Mouse (Mus musculus) midbrain, embryonic 14.5 days (tissue): Measurements from ENCODE around the gene Syt3. TPM values are rescaled to one million over a fixed set of nuclear protein-coding genes. Genes with fewer than 3 reads are reported as not detected.

Experiments used
- ATAC-seq: fragments of 200-750 bp; cut with Nextera tagmentation; 2 replicates; pipeline ENCODE4 v1.8.0; 2017; ENCODE audit warnings: moderate number of reproducible peaks, moderate library complexity; ENCODE audit not compliant: low FRiP score, low TSS enrichment
- DNase-seq: peaks from one replicate; pipeline ENCODE4 v3.0.0-alpha.2; 2015
- H3K27ac ChIP-seq: fragments of 300-500 bp; sonication (generic); replicated peaks from 2 replicates; pipeline ENCODE4 v1.5.1; 2014; ENCODE audit warnings: mild to moderate bottlenecking, low read depth, low read length, moderate library complexity
- H3K27me3 ChIP-seq: fragments of 300-500 bp; sonication (generic); 2 replicates; pipeline ENCODE4 v1.6.1; 2014; ENCODE audit warnings: low read length, control low read depth, mixed read lengths; ENCODE audit not compliant: control insufficient read depth, insufficient read depth
- H3K36me3 ChIP-seq: fragments of 300-500 bp; sonication (generic); 2 replicates; pipeline ENCODE4 v1.6.1; 2014; ENCODE audit warnings: low read length, control low read depth; ENCODE audit not compliant: control insufficient read depth, insufficient read depth
- H3K4me1 ChIP-seq: fragments of 300-500 bp; sonication (generic); 2 replicates; pipeline ENCODE4 v1.6.1; 2014; ENCODE audit warnings: mild to moderate bottlenecking, antibody characterized with exemption, low read length, control low read depth; ENCODE audit not compliant: control insufficient read depth, insufficient read depth
- H3K4me2 ChIP-seq: fragments of 300-500 bp; sonication (generic); 2 replicates; pipeline ENCODE4 v1.6.1; 2014; ENCODE audit warnings: mild to moderate bottlenecking, low read length, moderate library complexity
- H3K4me3 ChIP-seq: fragments of 300-500 bp; sonication (generic); replicated peaks from 2 replicates; pipeline ENCODE4 v1.5.1; 2014; ENCODE audit warnings: low read depth, low read length
- H3K9ac ChIP-seq: fragments of 300-500 bp; sonication (generic); replicated peaks from 2 replicates; pipeline ENCODE4 v1.6.1; 2014; ENCODE audit warnings: mild to moderate bottlenecking, low read length, moderate library complexity
- H3K9me3 ChIP-seq: fragments of 300-500 bp; sonication (generic); 2 replicates; pipeline ENCODE4 v1.6.1; 2016; ENCODE audit warnings: low read length, control low read depth, mixed read lengths; ENCODE audit not compliant: control insufficient read depth
- WGBS: fragments of 180-500 bp; shearing (Covaris S2); extraction: QIAGEN DNeasy Blood & Tissue Kit; methylation state at CpG from one replicate; pipeline ENCODE4 v1.1.7; 2014; 5-methylcytosine and 5-hydroxymethylcytosine counted together
- polyA plus RNA-seq: library from polyadenylated mRNA; unstranded; fragments of >200 nt; fragmentation: Nextera tagmentation; extraction: Ambion mirVana; gene quantifications from 2 replicates; pipeline ENCODE4 v1.2.1, GENCODE M21; 2014

Syt3 gene
- polyA plus RNA-seq, 1 experiment from 2014 or later, result 39.5 TPM

GRCm38 (mm10) chr7:44406015-44406355 lies 22.1 kb downstream of the Syt3 start:
- under 1% methylated on average over 5 of the region's 5 CpGs for WGBS
- Histone ChIP-seq H3K9me3 (no peaks in the 10 kb centered on the region), H3K27ac (no peak overlapping the region), H3K27me3 (no peaks in the 10 kb centered on the region), H3K4me1 (peaks cover 3% of the 10 kb centered on the region; the same call in 1 of the 2 replicates), H3K36me3 (no peaks in the 10 kb centered on the region), H3K4me2 (0 out of 2 replicates have a peak overlapping the region, but pooled peaks have one; percentile 26), H3K4me3 (no peak overlapping the region), H3K9ac (no peak overlapping the region)
- ATAC-seq, result no peak; the same call in 1 of the 2 replicates
- no peak for DNase-seq

GRCm38 (mm10) chr7:44411144-44411543 lies 27.2 kb downstream of the Syt3 start:
- DNase-seq, result no peak
- H3K4me2 ChIP-seq, result no peak overlapping the region
- no peaks in the 10 kb centered on the region for H3K27me3 ChIP-seq
- WGBS, result 85% methylated on average over 4 of the region's 4 CpGs
- no peak overlapping the region for H3K27ac ChIP-seq
- ATAC-seq, result no peak
- no peaks in the 10 kb centered on the region for H3K36me3 ChIP-seq
- no peak overlapping the region for H3K4me3 ChIP-seq
- H3K9ac ChIP-seq, result no peak overlapping the region
- peaks cover 2% of the 10 kb centered on the region; the same call in 1 of the 2 replicates for H3K4me1 ChIP-seq
- no peaks in the 10 kb centered on the region for H3K9me3 ChIP-seq

- DNase-seq (no peak), ATAC-seq (no peak)
- Histone ChIP-seq H3K4me2 (no peak overlapping the region), H3K27me3 (no peaks in the 10 kb centered on the region), H3K36me3 (no peaks in the 10 kb centered on the region), H3K27ac (no peak overlapping the region), H3K9ac (no peak overlapping the region), H3K4me3 (no peak overlapping the region), H3K9me3 (no peaks in the 10 kb centered on the region), H3K4me1 (no peaks in the 10 kb centered on the region)
- 85% methylated on average over 6 of the region's 6 CpGs for WGBS
These were observed 29.4 kb downstream of the Syt3 start for GRCm38 (mm10) chr7:44413307-44413706.

GRCm38 (mm10) chr7:44427666-44428065 lies 43.8 kb downstream of the Syt3 start:
- Histone ChIP-seq H3K27ac (peak overlapping the region; percentile 100), H3K4me3 (peak overlapping the region; percentile 76), H3K4me2 (peak overlapping the region; percentile 76), H3K36me3 (no peaks in the 10 kb centered on the region), H3K9ac (peak overlapping the region; percentile 34; the same call in 1 of the 2 replicates), H3K27me3 (no peaks in the 10 kb centered on the region), H3K4me1 (peaks cover 31% of the 10 kb centered on the region), H3K9me3 (no peaks in the 10 kb centered on the region)
- no peak for DNase-seq
- 9% methylated on average over 8 of the region's 8 CpGs for WGBS
- ATAC-seq, result no peak

- WGBS, result under 1% methylated on average over 25 of the region's 38 CpGs
- ATAC-seq (peak; percentile 68), DNase-seq (peak; percentile 93)
- Histone ChIP-seq H3K27me3 (no peaks in the 10 kb centered on the region), H3K36me3 (no peaks in the 10 kb centered on the region), H3K9ac (peak overlapping the region; percentile 99), H3K9me3 (no peaks in the 10 kb centered on the region), H3K4me1 (peaks cover 33% of the 10 kb centered on the region), H3K4me2 (peak overlapping the region; percentile 76), H3K4me3 (peak overlapping the region; percentile 76), H3K27ac (peak overlapping the region; percentile 100)
These were observed 44.5 kb downstream of the Syt3 start for GRCm38 (mm10) chr7:44428171-44428950.

- DNase-seq (peak; percentile 96), ATAC-seq (peak; percentile 74)
- WGBS, result under 1% methylated on average over 51 of the region's 69 CpGs
- H3K9me3 ChIP-seq, result no peaks in the 10 kb centered on the region
- H3K36me3 ChIP-seq, result 0 out of 2 replicates have a peak, but pooled peaks cover 4% of the 10 kb centered on the region
- peak within 1 kb of the TSS; percentile 100 for H3K27ac ChIP-seq
- no peaks in the 10 kb centered on the region for H3K27me3 ChIP-seq
- peak within 1 kb of the TSS; percentile 76 for H3K4me2 ChIP-seq
- peaks cover 37% of the 10 kb centered on the region for H3K4me1 ChIP-seq
- H3K4me3 ChIP-seq, result peak within 1 kb of the TSS; percentile 76
- peak within 1 kb of the TSS; percentile 99 for H3K9ac ChIP-seq
These were observed 45.1 kb downstream of the Syt3 start, which contains the start of gene Lrrc4b for GRCm38 (mm10) chr7:44428968-44429521. Gene Lrrc4b (plus strand): TSS chr7:44429018.

- H3K36me3 ChIP-seq, result 0 out of 2 replicates have a peak, but pooled peaks cover 6% of the 10 kb centered on the region
- under 1% methylated on average over 32 of the region's 32 CpGs for WGBS
- H3K4me3 ChIP-seq, result peak overlapping the region; percentile 76
- H3K4me2 ChIP-seq, result peak overlapping the region; percentile 76
- H3K27ac ChIP-seq, result peak overlapping the region; percentile 100
- peak; percentile 76 for DNase-seq
- H3K27me3 ChIP-seq, result no peaks in the 10 kb centered on the region
- H3K9ac ChIP-seq, result peak overlapping the region; percentile 99
- peaks cover 37% of the 10 kb centered on the region for H3K4me1 ChIP-seq
- 0 out of 2 replicates have a peak, but pooled peaks have one; percentile 22 for ATAC-seq
- no peaks in the 10 kb centered on the region for H3K9me3 ChIP-seq
These were observed 45.9 kb downstream of the Syt3 start for GRCm38 (mm10) chr7:44429534-44430488.

GRCm38 (mm10) chr7:44432550-44432949 lies 48.6 kb downstream of the Syt3 start:
- ATAC-seq (no peak), DNase-seq (no peak)
- Histone ChIP-seq H3K36me3 (0 out of 2 replicates have a peak, but pooled peaks cover 6% of the 10 kb centered on the region), H3K4me3 (no peak overlapping the region), H3K9me3 (no peaks in the 10 kb centered on the region), H3K27me3 (no peaks in the 10 kb centered on the region), H3K9ac (no peak overlapping the region), H3K4me1 (peaks cover 34% of the 10 kb centered on the region), H3K27ac (no peak overlapping the region), H3K4me2 (no peak overlapping the region)
- 79% methylated on average over 6 of the region's 6 CpGs for WGBS
